Mouse (Mus musculus): ENCODE measurements around the gene Cst6.

DNA sequence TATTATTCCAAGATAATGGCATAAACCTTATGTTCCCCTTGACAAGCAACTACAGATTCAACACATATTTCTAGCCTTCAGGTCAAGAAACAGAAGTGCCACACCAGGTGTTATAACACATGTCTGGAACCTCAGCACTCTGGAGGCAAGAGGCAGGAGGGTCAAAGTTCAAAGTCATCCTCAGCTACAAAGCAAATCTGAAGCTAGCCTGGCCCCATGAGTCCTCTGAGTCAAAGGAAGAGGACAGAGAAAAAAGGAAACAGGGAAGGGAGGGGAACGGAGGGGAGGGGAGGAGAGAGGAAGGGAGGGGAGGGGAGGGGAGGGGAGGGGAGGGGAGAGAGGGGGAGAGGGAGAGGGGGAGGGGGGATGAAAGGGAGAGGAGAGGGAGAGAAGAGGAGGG is 6.7 kb upstream of the Cst6 start:
- TF ChIP-seq CTCF (IDR thresholded peaks at IDR 0.05; ENCODE audit: low read depth, low read length), result no peak
- no peak for TF ChIP-seq POLR2A (IDR thresholded peaks at IDR 0.05; ENCODE audit: borderline replicate concordance, low read depth, low read length)

All from bone marrow macrophage, adult 2 months (primary cell).